Mouse (Mus musculus) midbrain, embryonic 15.5 days (tissue): ENCODE results near the gene Sprr2a2. TPM values are rescaled to one million over a fixed set of nuclear protein-coding genes. Genes with fewer than 3 reads are reported as not detected.
"Not testable (repeated sequence)": the region's sequence is repeated elsewhere in the genome, so short reads cannot be mapped to it uniquely, and the experiment has no call there.

Source experiments
- ATAC-seq: fragments of 200-750 bp; cut with Nextera tagmentation; replicated peaks from 2 replicates; pipeline ENCODE4 v1.8.0; 2017; ENCODE audit warnings: moderate TSS enrichment
- H3K27ac ChIP-seq: fragments of 300-500 bp; sonication (generic); 2 replicates; pipeline ENCODE4 v1.5.1; 2015; ENCODE audit warnings: mild to moderate bottlenecking, inconsistent platforms
- H3K27me3 ChIP-seq: fragments of 300-500 bp; sonication (generic); replicated peaks from 2 replicates; pipeline ENCODE4 v1.6.1; 2015; ENCODE audit warnings: inconsistent platforms
- H3K36me3 ChIP-seq: fragments of 300-500 bp; sonication (generic); replicated peaks from 2 replicates; pipeline ENCODE4 v1.6.1; 2015; ENCODE audit warnings: inconsistent platforms
- H3K4me1 ChIP-seq: fragments of 300-500 bp; sonication (generic); 2 replicates; pipeline ENCODE4 v1.6.1; 2015; ENCODE audit warnings: inconsistent platforms
- H3K4me2 ChIP-seq: fragments of 300-500 bp; sonication (generic); 2 replicates; pipeline ENCODE4 v1.6.1; 2015; ENCODE audit warnings: inconsistent platforms, mild to moderate bottlenecking, moderate library complexity
- H3K4me3 ChIP-seq: fragments of 300-500 bp; sonication (generic); 2 replicates; pipeline ENCODE4 v1.5.1; 2015; ENCODE audit warnings: mild to moderate bottlenecking, inconsistent platforms
- H3K9ac ChIP-seq: fragments of 300-500 bp; sonication (generic); 2 replicates; pipeline ENCODE4 v1.6.1; 2015; ENCODE audit warnings: mild to moderate bottlenecking, inconsistent platforms
- H3K9me3 ChIP-seq: fragments of 300-500 bp; sonication (generic); 2 replicates; pipeline ENCODE4 v1.6.1; 2016; ENCODE audit warnings: inconsistent platforms
- WGBS: fragments of 180-500 bp; shearing (Covaris S2); methylation state at CpG from one replicate; pipeline ENCODE4 v1.1.7; 2015; ENCODE audit warnings: mixed read lengths; 5-methylcytosine and 5-hydroxymethylcytosine counted together
- polyA plus RNA-seq: library from polyadenylated mRNA; unstranded; fragments of >200 nt; fragmentation: Nextera tagmentation; extraction: Ambion mirVana; gene quantifications from 2 replicates; pipeline ENCODE4 v1.2.1, GENCODE M21; 2015

Sprr2a2 gene
- polyA plus RNA-seq, 1 experiment from 2014 or later, result not detected

DNA sequence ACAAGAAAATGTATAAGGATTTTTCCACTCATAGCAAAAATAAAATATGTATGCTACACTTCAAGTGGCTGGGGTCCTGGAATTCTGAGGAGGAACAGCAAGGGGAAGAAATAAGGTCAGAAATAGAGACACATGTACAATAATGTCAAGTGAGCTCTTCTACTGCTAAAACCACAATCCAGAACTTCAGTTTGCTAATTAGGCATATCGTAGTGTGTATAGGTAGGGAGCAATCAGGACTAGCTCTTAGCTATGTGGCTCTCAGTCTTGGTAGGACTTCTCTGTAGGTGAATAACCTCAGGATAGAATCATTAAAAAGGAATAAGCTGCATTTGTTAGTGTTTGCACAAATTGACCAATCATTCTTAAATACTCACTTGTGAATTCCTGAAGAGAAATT is 23.5 kb downstream of the Sprr2a2 start:
- not testable (repeated sequence) for H3K4me2 ChIP-seq, H3K27ac ChIP-seq
- ATAC-seq, result peak; percentile 25; the same call in 1 of the 2 replicates

DNA sequence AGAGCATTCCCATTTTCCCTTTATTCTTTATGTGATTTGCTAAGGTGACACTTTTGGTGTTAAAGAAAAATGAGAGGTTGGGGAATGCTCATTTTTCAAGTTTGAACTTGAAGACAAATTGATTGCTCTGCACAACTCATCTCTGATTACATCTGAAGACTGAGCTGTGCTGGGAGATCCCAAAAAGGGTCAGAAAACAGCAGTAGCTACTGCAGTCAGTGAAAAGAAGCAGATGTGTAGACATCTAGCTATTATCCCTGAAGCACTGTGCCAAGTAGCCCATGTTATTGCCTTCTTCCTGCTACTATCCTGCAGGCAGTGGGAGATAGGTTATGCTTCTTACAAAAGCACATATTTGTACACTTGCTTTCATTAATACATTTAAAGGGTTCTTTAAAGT is 29.1 kb downstream of the Sprr2a2 start:
- H3K4me1 ChIP-seq, H3K4me3 ChIP-seq, H3K9ac ChIP-seq, H3K27ac ChIP-seq, H3K36me3 ChIP-seq, H3K4me2 ChIP-seq, H3K27me3 ChIP-seq, H3K9me3 ChIP-seq, ATAC-seq: not testable (repeated sequence)

More for the DNA sequence above, 23.5 kb downstream of the Sprr2a2 start:
- H3K9ac ChIP-seq, H3K36me3 ChIP-seq, H3K4me1 ChIP-seq, H3K4me3 ChIP-seq, H3K27me3 ChIP-seq, H3K9me3 ChIP-seq: not testable (repeated sequence)
- no CpG with 5 or more reads among the region's 1 CpGs for WGBS

DNA sequence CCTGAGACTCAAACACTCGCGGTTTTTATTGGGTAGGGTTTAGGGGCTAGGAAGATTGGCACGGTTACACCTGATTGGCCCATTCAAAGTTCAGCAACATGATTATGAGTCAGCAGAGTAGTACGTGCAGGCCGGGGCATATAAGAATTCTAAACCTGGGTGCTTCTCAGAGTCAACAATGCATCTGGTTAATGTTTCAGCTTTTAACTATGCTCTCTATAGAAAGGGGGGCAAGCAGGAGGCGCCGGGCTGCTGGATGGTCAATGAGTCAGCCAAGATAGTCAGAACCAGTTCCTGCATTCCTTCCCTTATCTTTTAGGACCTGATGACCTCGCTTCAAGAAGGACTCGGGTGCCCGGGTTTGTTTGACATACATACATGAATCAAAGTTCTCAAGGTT is 30.5 kb downstream of the Sprr2a2 start:
- H3K4me3 ChIP-seq, H3K36me3 ChIP-seq, H3K4me1 ChIP-seq, H3K9ac ChIP-seq, H3K27me3 ChIP-seq, H3K9me3 ChIP-seq, H3K4me2 ChIP-seq, ATAC-seq, H3K27ac ChIP-seq: not testable (repeated sequence)
- no CpG with 5 or more reads among the region's 10 CpGs for WGBS

GRCm38 (mm10) chr3:92248494-92248893 is 32.8 kb downstream of the Sprr2a2 start:
- H3K9me3 ChIP-seq, H3K27me3 ChIP-seq, ATAC-seq, H3K27ac ChIP-seq, H3K4me1 ChIP-seq, H3K4me3 ChIP-seq, H3K36me3 ChIP-seq, H3K9ac ChIP-seq, H3K4me2 ChIP-seq: not testable (repeated sequence)

DNA sequence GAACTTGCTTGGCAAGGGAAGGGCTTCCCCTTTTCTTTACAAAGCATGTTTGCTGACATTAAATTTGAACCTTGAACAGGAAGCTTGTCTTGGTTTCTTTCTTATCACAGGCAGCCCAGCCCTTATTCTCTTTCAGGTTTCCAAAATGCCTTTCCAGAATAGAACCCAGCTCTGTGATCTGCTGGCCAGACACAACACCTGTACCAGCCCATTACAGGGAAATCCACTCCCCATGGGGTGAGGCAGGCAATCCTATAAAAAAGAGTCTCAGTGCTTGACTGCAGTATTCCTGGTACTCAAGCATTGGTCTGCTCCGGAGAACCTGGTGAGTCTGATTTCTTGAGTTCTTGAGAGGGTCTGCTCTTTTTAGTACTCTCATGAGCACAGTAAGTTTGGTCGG is 34.7 kb downstream of the Sprr2a2 start:
- H3K4me3 ChIP-seq, ATAC-seq: not testable (repeated sequence)

DNA sequence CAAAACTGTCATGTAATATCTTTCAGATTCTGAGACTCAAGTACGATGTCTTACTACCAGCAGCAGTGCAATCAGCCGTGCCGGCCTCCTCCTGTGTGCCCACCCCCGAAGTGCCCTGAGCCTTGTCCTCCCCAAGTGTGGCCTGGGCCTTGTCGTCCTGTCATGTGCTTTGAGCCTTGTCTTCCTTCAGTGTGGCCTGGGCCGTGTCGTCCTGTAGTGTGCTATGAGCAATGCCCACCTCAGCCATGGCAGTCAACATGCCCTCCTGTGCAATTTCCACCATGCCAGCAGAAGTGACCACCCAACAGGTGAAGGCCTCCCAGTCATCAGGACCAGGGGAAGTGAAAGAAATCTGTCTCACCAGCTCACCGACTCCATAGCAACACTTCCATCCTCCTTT is 38.1 kb downstream of the Sprr2a2 start:
- H3K9ac ChIP-seq, H3K4me2 ChIP-seq, H3K36me3 ChIP-seq, H3K27ac ChIP-seq, H3K27me3 ChIP-seq, ATAC-seq, H3K4me3 ChIP-seq, H3K4me1 ChIP-seq, H3K9me3 ChIP-seq: not testable (repeated sequence)
- no CpG with 5 or more reads among the region's 8 CpGs for WGBS

More for the DNA sequence above, 34.7 kb downstream of the Sprr2a2 start:
- 97% methylated on average over 2 of the region's 2 CpGs for WGBS
- H3K9me3 ChIP-seq, H3K9ac ChIP-seq, H3K27ac ChIP-seq, H3K4me2 ChIP-seq, H3K27me3 ChIP-seq, H3K36me3 ChIP-seq, H3K4me1 ChIP-seq: not testable (repeated sequence)

GRCm38 (mm10) chr3:92258526-92258925 is 42.8 kb downstream of the Sprr2a2 start:
- H3K27me3 ChIP-seq, H3K4me3 ChIP-seq, H3K27ac ChIP-seq, H3K36me3 ChIP-seq, H3K9me3 ChIP-seq, H3K4me2 ChIP-seq, H3K9ac ChIP-seq, H3K4me1 ChIP-seq: not testable (repeated sequence)
- ATAC-seq, result peak; percentile 62; the same call in 1 of the 2 replicates

- no CpG with 5 or more reads among the region's 2 CpGs for WGBS
- not testable (repeated sequence) for H3K27me3 ChIP-seq, H3K36me3 ChIP-seq, ATAC-seq, H3K4me2 ChIP-seq, H3K9ac ChIP-seq, H3K4me3 ChIP-seq, H3K9me3 ChIP-seq, H3K27ac ChIP-seq, H3K4me1 ChIP-seq
These were observed 47.7 kb downstream of the Sprr2a2 start for GRCm38 (mm10) chr3:92263462-92263861.

- H3K9ac ChIP-seq, H3K36me3 ChIP-seq: not testable (repeated sequence)
These were observed 55.8 kb downstream of the Sprr2a2 start for GRCm38 (mm10) chr3:92271414-92271985.

GRCm38 (mm10) chr3:92273504-92273903 is 57.8 kb downstream of the Sprr2a2 start:
- H3K36me3 ChIP-seq, H3K4me3 ChIP-seq, H3K4me1 ChIP-seq, H3K27ac ChIP-seq, H3K27me3 ChIP-seq, H3K9me3 ChIP-seq, H3K9ac ChIP-seq, H3K4me2 ChIP-seq, ATAC-seq: not testable (repeated sequence)

More at GRCm38 (mm10) chr3:92271414-92271985, 55.8 kb downstream of the Sprr2a2 start:
- not testable (repeated sequence) for H3K9me3 ChIP-seq, H3K27ac ChIP-seq, H3K4me3 ChIP-seq, H3K27me3 ChIP-seq, ATAC-seq, H3K4me1 ChIP-seq, H3K4me2 ChIP-seq
- no CpG with 5 or more reads among the region's 4 CpGs for WGBS

GRCm38 (mm10) chr3:92274018-92274417 is 58.3 kb downstream of the Sprr2a2 start:
- H3K4me3 ChIP-seq, H3K9ac ChIP-seq, H3K27ac ChIP-seq, H3K36me3 ChIP-seq, H3K9me3 ChIP-seq, H3K4me2 ChIP-seq, H3K4me1 ChIP-seq, H3K27me3 ChIP-seq: not testable (repeated sequence)
- no CpG with 5 or more reads among the region's 1 CpGs for WGBS
- ATAC-seq, result peak; percentile 50; the same call in 1 of the 2 replicates

DNA sequence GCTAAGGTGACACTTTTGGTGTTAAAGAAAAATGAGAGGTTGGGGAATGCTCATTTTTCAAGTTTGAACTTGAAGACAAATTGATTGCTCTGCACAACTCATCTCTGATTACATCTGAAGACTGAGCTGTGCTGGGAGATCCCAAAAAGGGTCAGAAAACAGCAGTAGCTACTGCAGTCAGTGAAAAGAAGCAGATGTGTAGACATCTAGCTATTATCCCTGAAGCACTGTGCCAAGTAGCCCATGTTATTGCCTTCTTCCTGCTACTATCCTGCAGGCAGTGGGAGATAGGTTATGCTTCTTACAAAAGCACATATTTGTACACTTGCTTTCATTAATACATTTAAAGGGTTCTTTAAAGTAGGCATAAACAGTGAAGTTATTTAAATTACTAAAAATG is 63.9 kb downstream of the Sprr2a2 start:
- H3K4me1 ChIP-seq, H3K9ac ChIP-seq, H3K9me3 ChIP-seq, H3K4me3 ChIP-seq, ATAC-seq, H3K27me3 ChIP-seq, H3K27ac ChIP-seq, H3K36me3 ChIP-seq, H3K4me2 ChIP-seq: not testable (repeated sequence)

GRCm38 (mm10) chr3:92280963-92281606 is 65.4 kb downstream of the Sprr2a2 start:
- not testable (repeated sequence) for H3K27me3 ChIP-seq, ATAC-seq, H3K4me2 ChIP-seq, H3K9ac ChIP-seq, H3K27ac ChIP-seq, H3K9me3 ChIP-seq, H3K4me3 ChIP-seq, H3K4me1 ChIP-seq, H3K36me3 ChIP-seq
- 90% methylated on average over 5 of the region's 12 CpGs for WGBS
